Mouse (Mus musculus) 3134 (cell line): ENCODE data around the gene Mymx.

Experiments used
- DNase-seq: peaks from one replicate; pipeline ENCODE4 v3.0.0-alpha.2; 2011; ENCODE audit warnings: low spot score; ENCODE audit not compliant: insufficient read length; ENCODE audit errors: extremely low read depth

The Mymx gene

GRCm38 (mm10) chr17:45591701-45592605 is 9.9 kb downstream of the Mymx start:
- DNase-seq, result no peak

GRCm38 (mm10) chr17:45590410-45590809 is 11.5 kb downstream of the Mymx start:
- DNase-seq, result no peak

GRCm38 (mm10) chr17:45589844-45590243 is 12.1 kb downstream of the Mymx start:
- DNase-seq, result no peak

GRCm38 (mm10) chr17:45589236-45589635 is 12.7 kb downstream of the Mymx start:
- no peak for DNase-seq

GRCm38 (mm10) chr17:45588370-45588769 is 13.5 kb downstream of the Mymx start:
- no peak for DNase-seq

GRCm38 (mm10) chr17:45586449-45586837 is 15.5 kb downstream of the Mymx start:
- no peak for DNase-seq

GRCm38 (mm10) chr17:45585725-45586448 is 16.0 kb downstream of the Mymx start:
- no peak for DNase-seq

GRCm38 (mm10) chr17:45584939-45585678 is 16.8 kb downstream of the Mymx start:
- no peak for DNase-seq

- peak; percentile 86 for DNase-seq
Measured at GRCm38 (mm10) chr17:45584096-45584896, 17.6 kb downstream of the Mymx start.

- DNase-seq, result no peak
Measured at GRCm38 (mm10) chr17:45582715-45583355, 19.1 kb downstream of the Mymx start.

GRCm38 (mm10) chr17:45582188-45582587 is 19.7 kb downstream of the Mymx start:
- no peak for DNase-seq

GRCm38 (mm10) chr17:45581567-45581983 is 20.3 kb downstream of the Mymx start:
- DNase-seq, result peak; percentile 70

- peak; percentile 77 for DNase-seq
Measured at GRCm38 (mm10) chr17:45580958-45581477, 20.9 kb downstream of the Mymx start.

- DNase-seq, result no peak
Measured at GRCm38 (mm10) chr17:45579554-45579953, 22.3 kb downstream of the Mymx start.

GRCm38 (mm10) chr17:45578843-45579242 is 23.1 kb downstream of the Mymx start:
- no peak for DNase-seq

- no peak for DNase-seq
Measured at GRCm38 (mm10) chr17:45578242-45578641, 23.7 kb downstream of the Mymx start.

GRCm38 (mm10) chr17:45575123-45575897 is 26.6 kb downstream of the Mymx start:
- DNase-seq, result no peak

GRCm38 (mm10) chr17:45574129-45574761 is 27.7 kb downstream of the Mymx start:
- no peak for DNase-seq
